Mouse (Mus musculus): Measurements from ENCODE around the gene Ddc.

Ddc gene

DNA sequence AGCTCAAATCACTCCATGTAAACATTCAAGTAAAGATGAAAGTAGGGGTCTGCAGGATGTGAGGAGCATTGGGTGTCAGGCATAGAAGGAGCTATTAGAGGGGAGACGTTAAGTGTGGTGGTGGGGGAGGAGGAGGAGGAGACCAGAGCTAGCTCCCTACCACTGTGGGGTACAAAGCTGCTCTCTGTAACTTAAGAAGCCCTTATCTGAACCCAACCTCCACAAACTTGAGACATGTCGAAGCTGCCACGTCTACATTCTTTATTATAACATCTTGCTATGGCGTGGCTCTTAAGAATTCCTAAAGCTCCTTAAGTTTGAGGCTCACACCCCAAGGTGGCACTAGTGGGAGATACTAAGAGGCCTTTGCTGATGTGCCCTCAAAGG, 20.1 kb downstream of the Ddc start:
- DNase-seq (ENCODE audit: low read depth) = no peak

DNA sequence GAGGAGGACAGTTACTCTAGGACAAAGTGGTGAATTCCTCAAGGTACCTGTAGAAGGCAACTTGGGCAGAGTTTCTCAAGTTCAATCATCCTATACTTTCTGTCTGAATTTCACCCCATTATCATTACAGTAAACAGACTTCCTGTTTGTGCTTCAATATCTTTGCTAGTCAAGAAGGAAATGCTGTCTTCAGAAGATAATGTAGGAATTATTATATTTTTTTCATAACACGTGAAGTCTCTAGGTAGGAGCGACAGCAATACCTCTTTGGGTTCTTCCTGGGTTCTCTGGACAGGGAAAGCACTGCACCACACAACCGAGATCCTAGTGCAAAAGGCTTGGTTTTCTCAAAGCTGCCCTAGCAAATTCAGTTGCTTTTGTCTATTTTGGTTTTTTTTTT, 21.6 kb downstream of the Ddc start:
- DNase-seq (ENCODE audit: low read depth) = peak; percentile 34

GRCm38 (mm10) chr11:11875230-11875629, 22.7 kb downstream of the Ddc start:
- no peak for DNase-seq (ENCODE audit: low read depth)

DNA sequence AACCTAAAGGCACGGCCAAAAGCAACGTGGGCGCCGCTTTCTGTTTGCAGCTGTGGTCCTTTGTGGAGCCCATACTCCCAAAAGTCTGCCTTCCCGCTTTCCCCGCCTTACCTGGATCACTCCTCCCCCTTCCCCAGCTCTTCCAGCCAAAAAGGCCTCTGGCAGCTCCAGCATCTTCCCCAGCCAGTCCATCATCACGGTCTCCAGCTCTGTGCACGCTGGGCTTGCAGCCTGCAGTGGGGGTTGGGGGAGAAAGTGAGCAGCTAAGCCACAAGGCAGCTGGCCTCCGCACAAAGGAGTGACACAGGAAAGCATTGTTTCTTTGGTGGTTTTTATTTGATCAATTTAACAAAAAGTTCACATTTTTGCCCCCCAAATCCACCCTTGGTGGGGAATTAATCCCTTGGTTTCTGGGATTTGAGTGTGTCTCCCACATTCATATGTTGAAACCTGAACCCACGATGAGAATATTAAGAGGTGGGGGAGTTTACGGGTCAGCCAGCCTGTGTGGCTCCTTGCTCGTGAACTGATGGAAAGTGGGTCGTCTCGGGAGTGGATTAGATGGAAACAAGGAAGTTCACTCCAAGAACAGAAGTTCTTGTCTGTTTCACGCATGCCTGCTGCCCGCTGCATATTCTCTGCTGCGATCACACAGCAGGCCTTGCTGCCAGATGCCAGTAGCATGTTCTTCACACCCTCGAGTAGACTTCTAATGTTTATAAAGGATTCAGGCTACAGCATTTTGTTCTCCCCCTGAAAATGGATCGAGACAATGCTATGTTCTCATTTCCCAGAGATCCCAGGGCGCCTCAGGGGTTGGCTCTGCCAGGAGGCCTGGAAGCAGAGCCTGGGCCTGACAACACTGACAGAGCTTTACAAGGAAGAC, 24.7 kb downstream of the Ddc start:
- no peak for DNase-seq (ENCODE audit: low read depth)

DNA sequence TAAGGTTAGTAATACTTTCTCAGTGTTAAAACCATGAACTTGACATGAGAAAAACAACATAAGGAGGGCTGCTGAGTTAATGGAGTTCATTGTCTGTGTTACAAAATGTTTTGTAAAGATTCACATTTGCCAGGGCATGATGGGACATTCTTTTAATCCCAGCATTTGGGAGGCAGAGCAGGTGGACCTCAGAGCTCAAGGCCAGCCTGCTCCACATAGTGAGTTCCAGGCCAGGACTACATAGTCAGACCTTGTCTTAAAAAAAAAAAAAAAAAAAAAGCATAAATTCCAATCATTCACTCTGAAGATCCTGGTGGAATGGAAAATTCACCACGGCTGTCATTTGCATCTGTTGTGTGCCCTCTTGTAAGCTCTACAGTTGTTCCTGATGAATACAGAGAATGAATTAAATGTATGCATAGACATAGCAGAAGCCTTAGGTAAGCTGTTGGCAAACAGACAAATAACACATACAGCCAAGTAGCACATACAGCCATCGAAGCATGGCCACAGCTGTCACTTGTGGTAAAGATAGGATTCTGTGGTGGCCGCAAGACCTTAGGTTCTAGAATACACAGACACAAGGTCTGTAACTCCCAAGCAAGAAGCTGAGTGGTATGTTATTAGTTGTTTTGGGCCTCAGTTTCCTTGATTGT, 25.7 kb downstream of the Ddc start:
- DNase-seq (ENCODE audit: low read depth) = peak; percentile 49

DNA sequence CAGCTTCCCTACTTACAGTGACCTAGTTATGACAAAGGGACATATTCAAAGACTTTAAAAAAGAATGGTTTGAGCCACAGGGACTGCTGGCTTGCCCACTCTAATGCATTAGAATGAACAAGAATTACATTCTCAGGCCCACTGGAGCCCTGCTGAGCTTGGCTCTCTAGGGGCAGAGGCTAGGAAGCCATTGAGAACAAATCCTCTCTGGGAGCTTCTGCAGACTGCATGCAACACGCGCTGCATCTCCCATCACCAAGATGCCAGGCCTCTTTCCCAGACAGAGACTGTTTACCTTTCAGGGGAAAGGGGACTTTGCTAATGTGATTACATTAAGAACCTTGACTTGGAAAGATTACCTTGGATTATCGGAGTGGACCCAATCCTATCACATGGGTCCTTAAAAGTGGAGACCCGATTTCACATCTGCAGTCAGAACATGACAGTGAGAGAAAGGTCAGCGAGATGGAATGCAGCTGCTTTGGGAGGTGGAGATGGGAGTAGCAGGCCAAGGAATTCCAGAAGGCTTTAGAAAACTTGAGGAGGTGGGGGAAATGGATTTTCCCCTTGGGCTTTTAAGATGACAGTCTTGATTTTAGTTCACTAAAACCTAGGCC, 26.6 kb downstream of the Ddc start:
- no peak for DNase-seq (ENCODE audit: low read depth)

- DNase-seq (ENCODE audit: low read depth) = no peak
Observed at GRCm38 (mm10) chr11:11867971-11868481, 29.9 kb downstream of the Ddc start.

DNA sequence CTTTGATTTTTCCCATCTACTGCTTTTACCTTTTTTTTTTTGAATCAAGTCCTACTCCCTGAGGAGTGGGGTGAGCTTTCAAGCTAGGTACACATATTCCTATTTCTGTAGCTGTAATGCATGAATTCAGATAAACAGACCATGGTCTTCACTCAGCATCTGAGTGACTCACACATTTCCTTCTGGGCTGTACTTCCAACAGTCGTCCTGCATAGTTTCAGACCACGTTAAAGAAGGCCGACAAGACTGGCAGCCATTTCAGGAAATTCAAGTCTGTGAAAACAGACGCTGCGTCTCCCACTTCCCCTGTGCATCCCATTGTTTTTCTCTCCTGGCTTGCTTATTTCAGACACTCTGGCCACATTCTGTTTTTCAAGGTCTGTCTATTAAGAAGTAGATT, 31.2 kb downstream of the Ddc start:
- DNase-seq (ENCODE audit: low read depth) = peak; percentile 80

GRCm38 (mm10) chr11:11865128-11865527, 32.8 kb downstream of the Ddc start:
- no peak for DNase-seq (ENCODE audit: low read depth)

DNA sequence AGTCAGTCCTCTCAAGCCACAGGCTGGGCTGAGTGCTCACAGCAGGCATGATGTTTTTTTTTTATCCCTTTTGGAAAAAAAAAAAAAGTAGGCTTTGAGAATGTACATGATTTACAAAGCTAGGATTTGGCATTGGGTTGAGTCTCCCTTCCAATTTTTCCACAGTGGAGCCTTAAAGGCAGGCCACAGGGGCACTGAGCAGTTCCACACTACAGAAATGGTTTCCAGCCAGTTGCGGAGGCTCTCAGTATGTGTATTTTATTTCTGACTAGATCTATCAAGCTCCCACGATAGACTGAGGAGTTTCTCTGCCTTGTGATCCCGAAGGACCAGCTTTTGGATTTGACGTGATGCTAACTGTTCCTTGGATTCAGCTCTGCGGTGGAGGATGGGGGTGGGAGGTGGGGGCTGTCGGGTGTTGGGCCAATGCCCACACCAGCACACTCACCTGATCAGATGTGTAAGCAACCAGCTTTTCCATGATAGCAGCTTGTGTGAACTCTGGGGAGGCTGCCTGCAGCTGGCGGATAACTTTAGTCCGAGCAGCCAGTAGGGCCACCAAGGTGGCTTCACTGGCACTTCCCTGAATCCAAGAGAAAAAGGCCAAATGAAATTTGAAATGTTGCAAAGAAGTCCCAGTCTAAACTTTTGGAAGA, 33.4 kb downstream of the Ddc start:
- no peak for DNase-seq (ENCODE audit: low read depth)

- no peak for DNase-seq (ENCODE audit: low read depth)
Observed at GRCm38 (mm10) chr11:11862502-11862901, 35.4 kb downstream of the Ddc start.

GRCm38 (mm10) chr11:11856959-11857358, 41.0 kb downstream of the Ddc start:
- DNase-seq (ENCODE audit: low read depth) = no peak

DNA sequence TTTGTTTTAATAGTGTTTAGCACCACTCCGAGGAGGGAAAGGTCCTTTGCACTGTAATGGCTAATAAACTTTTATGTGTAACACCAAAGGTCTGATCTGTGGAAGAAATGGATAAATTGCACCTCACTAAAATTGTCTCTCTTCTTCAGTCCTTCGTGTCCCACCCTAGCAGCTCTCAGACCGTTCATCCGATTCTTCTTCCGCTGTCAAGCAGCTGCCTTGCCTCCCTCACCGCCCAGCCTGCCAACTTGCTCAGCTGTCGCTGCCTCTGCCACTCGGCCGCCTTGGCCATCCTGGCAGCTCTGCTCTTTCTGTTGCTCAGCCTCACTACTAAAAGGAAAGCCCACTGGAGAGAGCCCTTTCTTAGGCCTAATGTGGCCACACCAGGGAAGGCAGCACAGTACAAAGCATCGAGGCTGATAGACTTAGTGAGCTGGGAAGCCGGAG, 42.2 kb downstream of the Ddc start:
- no peak for DNase-seq (ENCODE audit: low read depth)

DNA sequence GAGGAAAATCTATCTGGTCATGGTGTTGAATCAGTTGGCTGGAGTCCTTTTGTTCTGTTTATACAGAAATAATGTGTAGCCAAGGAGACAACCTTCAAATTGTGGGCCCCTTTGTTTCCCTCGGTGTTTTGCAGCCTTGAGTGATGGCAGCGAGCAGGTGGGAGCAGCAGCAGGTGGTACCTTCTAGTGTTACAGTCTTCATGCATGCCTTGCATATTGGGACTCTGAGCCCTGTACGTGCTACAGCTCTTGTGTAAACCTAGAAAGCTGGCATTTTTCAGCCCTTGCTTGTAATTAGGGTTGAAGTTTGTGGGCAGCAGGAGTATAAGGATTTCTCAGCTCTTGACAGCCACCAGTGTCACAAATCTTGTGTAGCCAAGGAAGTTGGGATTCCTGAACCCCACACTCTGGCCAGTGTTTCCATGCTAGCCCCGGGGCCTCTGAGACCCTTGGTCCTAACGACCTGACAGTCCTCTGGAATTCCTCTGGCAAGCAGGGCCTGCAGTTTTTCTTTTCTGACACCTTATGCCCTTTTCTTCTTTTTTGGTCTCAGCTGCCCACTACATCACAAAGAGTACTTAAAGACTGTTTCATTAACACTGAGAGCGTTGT, 42.8 kb downstream of the Ddc start:
- no peak for DNase-seq (ENCODE audit: low read depth)

- DNase-seq (ENCODE audit: low read depth) = peak; percentile 15
Observed at GRCm38 (mm10) chr11:11853731-11854461, 44.0 kb downstream of the Ddc start.

DNA sequence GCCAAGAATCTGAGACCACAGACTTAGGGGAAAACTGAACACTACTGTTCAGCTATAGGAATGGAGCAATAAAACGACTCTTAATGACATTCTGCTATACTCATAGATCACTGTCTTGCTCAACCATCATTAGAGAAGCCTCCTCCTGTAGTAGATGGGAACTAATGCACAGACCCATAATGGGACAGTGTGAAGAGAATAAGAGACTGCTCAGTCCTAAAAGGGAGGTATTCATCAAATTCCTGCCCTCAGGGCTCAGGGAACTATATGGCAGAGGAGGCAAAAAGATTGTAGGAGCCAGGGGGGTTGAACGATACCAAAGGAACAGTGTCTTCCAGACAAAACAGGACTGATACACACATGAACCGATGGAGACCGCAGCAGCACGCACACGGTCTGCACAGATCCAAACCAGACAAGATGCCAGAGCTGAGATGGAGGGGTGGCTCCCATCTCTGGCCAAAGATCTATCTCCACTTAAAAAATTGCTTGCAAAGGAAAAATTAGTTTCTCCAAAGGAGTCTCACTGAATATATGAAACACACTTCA, 45.9 kb downstream of the Ddc start:
- no peak for DNase-seq (ENCODE audit: low read depth)

GRCm38 (mm10) chr11:11850476-11851267, 47.3 kb downstream of the Ddc start:
- DNase-seq (ENCODE audit: low read depth) = no peak

DNA sequence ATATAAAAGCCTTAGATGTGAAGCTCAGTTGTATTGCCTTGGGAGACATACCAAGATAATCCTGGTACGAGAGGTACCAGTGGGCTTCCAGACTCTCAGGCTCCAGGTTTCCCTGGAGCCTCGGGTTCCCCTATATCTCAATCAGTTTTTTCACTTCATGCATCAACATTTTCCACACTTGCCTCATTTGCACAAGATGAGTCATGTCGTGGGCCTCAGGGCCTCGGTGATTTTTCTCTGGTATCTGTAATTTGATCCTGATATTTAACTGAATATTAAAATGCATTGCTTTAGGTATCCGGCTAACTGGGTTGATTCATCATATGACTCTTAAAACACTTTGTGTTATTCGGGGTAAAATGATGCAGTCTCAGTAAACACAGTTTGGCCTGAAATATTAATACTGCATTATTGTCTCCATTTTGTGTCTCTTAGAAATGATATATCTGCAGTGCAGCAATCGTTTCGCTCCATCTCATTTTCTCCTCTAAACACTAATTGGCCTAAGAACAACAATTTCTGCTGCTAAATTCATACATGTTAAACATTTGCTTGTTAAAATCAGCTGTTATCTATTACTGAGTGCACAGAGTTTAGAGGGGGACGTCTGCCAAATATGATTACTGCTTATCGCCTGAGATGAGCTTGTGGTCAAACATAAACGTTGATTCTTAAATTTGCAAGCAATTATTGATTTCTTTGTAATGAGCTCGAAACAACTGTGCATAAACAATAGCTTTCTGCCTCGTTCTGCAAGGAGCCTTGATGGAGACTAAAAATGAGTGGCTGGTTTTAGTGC, 48.2 kb downstream of the Ddc start:
- DNase-seq (ENCODE audit: low read depth) = peak; percentile 69

GRCm38 (mm10) chr11:11848467-11848866, 49.5 kb downstream of the Ddc start:
- no peak for DNase-seq (ENCODE audit: low read depth)

All from 416B (cell line).